Mouse (Mus musculus) testis, adult 2 months (tissue): Measurements from ENCODE around the gene Antxr2.

Experiments
- CTCF ChIP-seq: fragments of 200-500 bp; IDR thresholded peaks from 2 replicates; pipeline ENCODE4 v1.5.1; 2012; ENCODE audit warnings: low read depth, mild to moderate bottlenecking, inconsistent platforms, low read length, moderate library complexity; ENCODE audit not compliant: control insufficient read depth, insufficient read depth, insufficient replicate concordance
- POLR2A ChIP-seq: fragments of 200-500 bp; IDR thresholded peaks from 2 replicates; pipeline ENCODE4 v1.6.1; 2012; ENCODE audit warnings: low read depth, mild to moderate bottlenecking, inconsistent platforms, low read length, moderate library complexity; ENCODE audit not compliant: control insufficient read depth

GRCm38 (mm10) chr5:97999261-97999824 is 31.5 kb downstream of the Antxr2 start:
- TF ChIP-seq POLR2A (no peak), CTCF (no peak)
